Mouse (Mus musculus) neural tube, embryonic 14.5 days (tissue): ENCODE results near the gene Trim17. TPM values are rescaled to one million over a fixed set of nuclear protein-coding genes. Genes with fewer than 3 reads are reported as not detected.

Source experiments
- ATAC-seq: fragments of 200-750 bp; cut with Nextera tagmentation; 2 replicates; pipeline ENCODE4 v1.8.0; 2017; ENCODE audit warnings: low read depth, mild to moderate bottlenecking, moderate TSS enrichment, moderate library complexity
- H3K27ac ChIP-seq: fragments of 300-500 bp; sonication (generic); 2 replicates; pipeline ENCODE4 v1.5.1; 2014; ENCODE audit warnings: low read depth, mild to moderate bottlenecking, control low read depth, low read length, moderate library complexity, mixed read lengths
- H3K27me3 ChIP-seq: fragments of 300-500 bp; sonication (generic); 2 replicates; pipeline ENCODE4 v1.6.1; 2014; ENCODE audit warnings: low read length; ENCODE audit not compliant: control insufficient read depth, insufficient read depth
- H3K36me3 ChIP-seq: fragments of 300-500 bp; sonication (generic); 2 replicates; pipeline ENCODE4 v1.6.1; 2014; ENCODE audit warnings: low read length, mixed read lengths; ENCODE audit not compliant: control insufficient read depth, insufficient read depth
- H3K4me1 ChIP-seq: fragments of 300-500 bp; sonication (generic); 2 replicates; pipeline ENCODE4 v1.6.1; 2014; ENCODE audit warnings: low read length; ENCODE audit not compliant: control insufficient read depth, insufficient read depth
- H3K4me2 ChIP-seq: fragments of 300-500 bp; sonication (generic); 2 replicates; pipeline ENCODE4 v1.6.1; 2014; ENCODE audit warnings: mild to moderate bottlenecking, low read depth, low read length, control low read depth
- H3K4me3 ChIP-seq: fragments of 300-500 bp; sonication (generic); 2 replicates; pipeline ENCODE4 v1.5.1; 2014; ENCODE audit warnings: low read depth, low read length, control low read depth, mixed read lengths
- H3K9ac ChIP-seq: fragments of 300-500 bp; sonication (generic); replicated peaks from 2 replicates; pipeline ENCODE4 v1.6.1; 2014; ENCODE audit warnings: low read depth, mild to moderate bottlenecking, control low read depth, low read length, mixed read lengths
- H3K9me3 ChIP-seq: fragments of 300-500 bp; sonication (generic); 2 replicates; pipeline ENCODE4 v1.6.1; 2016; ENCODE audit warnings: low read length; ENCODE audit not compliant: control insufficient read depth
- WGBS: fragments of 180-500 bp; shearing (Covaris S2); extraction: QIAGEN DNeasy Blood & Tissue Kit; methylation state at CpG from one replicate; pipeline ENCODE4 v1.1.7; 2014; 5-methylcytosine and 5-hydroxymethylcytosine counted together
- polyA plus RNA-seq: library from polyadenylated mRNA; unstranded; fragments of >200 nt; fragmentation: Nextera tagmentation; extraction: Ambion mirVana; gene quantifications from 2 replicates; pipeline ENCODE4 v1.2.1, GENCODE M21; 2014

Gene Trim17
- polyA plus RNA-seq, 1 experiment from 2014 or later, result 0.80 TPM

GRCm38 (mm10) chr11:58939088-58939439 lies 15.4 kb upstream of the Trim17 start:
- Histone ChIP-seq H3K4me3 (peak overlapping the region; percentile 96), H3K4me2 (peak overlapping the region; percentile 89), H3K4me1 (peaks cover 29% of the 10 kb centered on the region), H3K9ac (peak overlapping the region; percentile 93), H3K27ac (peak overlapping the region; percentile 94), H3K36me3 (peaks cover 10% of the 10 kb centered on the region; the same call in 1 of the 2 replicates), H3K27me3 (no peaks in the 10 kb centered on the region; the same call in 1 of the 2 replicates), H3K9me3 (no peaks in the 10 kb centered on the region)
- WGBS, result 13% methylated on average over 6 of the region's 6 CpGs
- ATAC-seq, result peak; percentile 46

GRCm38 (mm10) chr11:58944136-58944535 lies 10.3 kb upstream of the Trim17 start:
- no peak overlapping the region for H3K4me3 ChIP-seq
- H3K4me1 ChIP-seq, result peaks cover 8% of the 10 kb centered on the region; the same call in 1 of the 2 replicates
- H3K9ac ChIP-seq, result no peak overlapping the region; the same call in 1 of the 2 replicates
- no peak overlapping the region for H3K4me2 ChIP-seq
- peak overlapping the region; percentile 16; the same call in 1 of the 2 replicates for H3K27ac ChIP-seq
- ATAC-seq, result no peak
- no peaks in the 10 kb centered on the region for H3K27me3 ChIP-seq
- no peaks in the 10 kb centered on the region for H3K9me3 ChIP-seq
- WGBS, result 60% methylated on average over 5 of the region's 5 CpGs
- no peaks in the 10 kb centered on the region for H3K36me3 ChIP-seq

GRCm38 (mm10) chr11:58947306-58947705 lies 7.2 kb upstream of the Trim17 start:
- Histone ChIP-seq H3K27ac (peak overlapping the region; percentile 95), H3K9ac (peak overlapping the region; percentile 53), H3K9me3 (no peaks in the 10 kb centered on the region), H3K4me1 (peaks cover 19% of the 10 kb centered on the region), H3K36me3 (no peaks in the 10 kb centered on the region), H3K4me3 (peak overlapping the region; percentile 51), H3K4me2 (peak overlapping the region; percentile 45), H3K27me3 (no peaks in the 10 kb centered on the region)
- WGBS, result 83% methylated on average over 3 of the region's 3 CpGs
- no peak for ATAC-seq

GRCm38 (mm10) chr11:58947798-58948528 lies 6.5 kb upstream of the Trim17 start:
- ATAC-seq, result peak; percentile 75
- H3K36me3 ChIP-seq, result no peaks in the 10 kb centered on the region
- H3K9ac ChIP-seq, result peak overlapping the region; percentile 53
- H3K4me1 ChIP-seq, result peaks cover 22% of the 10 kb centered on the region
- peak overlapping the region; percentile 95 for H3K27ac ChIP-seq
- H3K4me3 ChIP-seq, result peak overlapping the region; percentile 51
- 9% methylated on average over 23 of the region's 23 CpGs for WGBS
- peak overlapping the region; percentile 45 for H3K4me2 ChIP-seq
- H3K27me3 ChIP-seq, result no peaks in the 10 kb centered on the region
- H3K9me3 ChIP-seq, result no peaks in the 10 kb centered on the region

GRCm38 (mm10) chr11:58948542-58949479 lies 5.7 kb upstream of the Trim17 start, which contains the start of gene Hist3h2ba:
Gene Hist3h2ba (plus strand): TSS chr11:58948920.
- H3K27me3 ChIP-seq, result no peaks in the 10 kb centered on the region
- peak within 1 kb of the TSS; percentile 95 for H3K27ac ChIP-seq
- peaks cover 18% of the 10 kb centered on the region for H3K4me1 ChIP-seq
- ATAC-seq, result peak; percentile 93
- peak within 1 kb of the TSS; percentile 78 for H3K9ac ChIP-seq
- peak within 1 kb of the TSS; percentile 51 for H3K4me3 ChIP-seq
- H3K4me2 ChIP-seq, result peak within 1 kb of the TSS; percentile 45
- WGBS, result under 1% methylated on average over 48 of the region's 48 CpGs
- H3K36me3 ChIP-seq, result no peaks in the 10 kb centered on the region
- no peaks in the 10 kb centered on the region for H3K9me3 ChIP-seq

GRCm38 (mm10) chr11:58949480-58950431 lies 4.7 kb upstream of the Trim17 start:
- 3% methylated on average over 20 of the region's 20 CpGs for WGBS
- peak overlapping the region; percentile 51 for H3K4me3 ChIP-seq
- H3K4me1 ChIP-seq, result peaks cover 18% of the 10 kb centered on the region
- no peaks in the 10 kb centered on the region for H3K36me3 ChIP-seq
- H3K9me3 ChIP-seq, result no peaks in the 10 kb centered on the region
- peak overlapping the region; percentile 95 for H3K27ac ChIP-seq
- H3K4me2 ChIP-seq, result peak overlapping the region; percentile 45
- peak overlapping the region; percentile 78 for H3K9ac ChIP-seq
- no peaks in the 10 kb centered on the region for H3K27me3 ChIP-seq
- ATAC-seq, result peak; percentile 59

- no peaks in the 10 kb centered on the region for H3K9me3 ChIP-seq
- H3K4me3 ChIP-seq, result no peak overlapping the region; the same call in 1 of the 2 replicates
- no peaks in the 10 kb centered on the region for H3K27me3 ChIP-seq
- 59% methylated on average over 5 of the region's 5 CpGs for WGBS
- peak overlapping the region; percentile 95 for H3K27ac ChIP-seq
- H3K9ac ChIP-seq, result peak overlapping the region; percentile 78
- no peak for ATAC-seq
- peaks cover 18% of the 10 kb centered on the region for H3K4me1 ChIP-seq
- peak overlapping the region; percentile 45; the same call in 1 of the 2 replicates for H3K4me2 ChIP-seq
- H3K36me3 ChIP-seq, result no peaks in the 10 kb centered on the region
These were observed 3.3 kb upstream of the Trim17 start for GRCm38 (mm10) chr11:58951210-58951609.
